Mouse (Mus musculus) lung, postnatal 0 days (tissue): ENCODE measurements around the gene Slc4a4. TPM values are rescaled to one million over a fixed set of nuclear protein-coding genes. Genes with fewer than 3 reads are reported as not detected.

Source experiments
- ATAC-seq: fragments of 200-750 bp; cut with Nextera tagmentation; 2 replicates; pipeline ENCODE4 v1.8.0; 2017; ENCODE audit warnings: moderate library complexity
- DNase-seq: peaks from one replicate; pipeline ENCODE4 v3.0.0-alpha.2; 2016; ENCODE audit warnings: low spot score
- H3K27ac ChIP-seq: fragments of 300-500 bp; sonication (generic); 2 replicates; pipeline ENCODE4 v1.5.1; 2014; ENCODE audit warnings: antibody characterized with exemption, mild to moderate bottlenecking, low read length, mixed read lengths
- H3K27me3 ChIP-seq: fragments of 300-500 bp; sonication (generic); replicated peaks from 2 replicates; pipeline ENCODE4 v1.6.1; 2014; ENCODE audit warnings: low read length, mixed read lengths; ENCODE audit not compliant: insufficient read depth
- H3K36me3 ChIP-seq: fragments of 300-500 bp; sonication (generic); 2 replicates; pipeline ENCODE4 v1.6.1; 2014; ENCODE audit warnings: low read length, mixed read lengths; ENCODE audit not compliant: insufficient read depth
- H3K4me1 ChIP-seq: fragments of 300-500 bp; sonication (generic); 2 replicates; pipeline ENCODE4 v1.6.1; 2014; ENCODE audit warnings: antibody characterized with exemption, low read depth, low read length, mixed read lengths; ENCODE audit not compliant: insufficient read depth
- H3K4me2 ChIP-seq: fragments of 300-500 bp; sonication (generic); replicated peaks from 2 replicates; pipeline ENCODE4 v1.6.1; 2014; ENCODE audit warnings: low read depth, mild to moderate bottlenecking, low read length, moderate library complexity, mixed read lengths
- H3K4me3 ChIP-seq: fragments of 300-500 bp; sonication (generic); 2 replicates; pipeline ENCODE4 v1.5.1; 2014; ENCODE audit warnings: low read depth, low read length
- H3K9ac ChIP-seq: fragments of 300-500 bp; sonication (generic); replicated peaks from 2 replicates; pipeline ENCODE4 v1.6.1; 2014; ENCODE audit warnings: low read depth, mild to moderate bottlenecking
- H3K9me3 ChIP-seq: fragments of 300-500 bp; sonication (generic); 2 replicates; pipeline ENCODE4 v1.6.1; 2016; ENCODE audit warnings: low read length, mixed read lengths
- CTCF ChIP-seq: IDR thresholded peaks from 2 replicates; pipeline ENCODE4 v1.5.1; 2016; ENCODE audit warnings: antibody characterized with exemption, mild to moderate bottlenecking
- EP300 ChIP-seq: IDR thresholded peaks from 2 replicates; pipeline ENCODE4 v1.6.1; 2016; ENCODE audit warnings: antibody characterized with exemption, mild to moderate bottlenecking, control low read depth
- WGBS: fragments of 180-500 bp; shearing (Covaris S2); extraction: QIAGEN DNeasy Blood & Tissue Kit; methylation state at CpG from one replicate; pipeline ENCODE4 v1.1.7; 2014; 5-methylcytosine and 5-hydroxymethylcytosine counted together
- polyA plus RNA-seq: library from polyadenylated mRNA; unstranded; fragments of >200 nt; fragmentation: Nextera tagmentation; extraction: Ambion mirVana; gene quantifications from 2 replicates; pipeline ENCODE4 v1.2.1, GENCODE M21; 2015

Slc4a4 gene
- polyA plus RNA-seq, 1 experiment from 2014 or later = 2.9 TPM

DNA sequence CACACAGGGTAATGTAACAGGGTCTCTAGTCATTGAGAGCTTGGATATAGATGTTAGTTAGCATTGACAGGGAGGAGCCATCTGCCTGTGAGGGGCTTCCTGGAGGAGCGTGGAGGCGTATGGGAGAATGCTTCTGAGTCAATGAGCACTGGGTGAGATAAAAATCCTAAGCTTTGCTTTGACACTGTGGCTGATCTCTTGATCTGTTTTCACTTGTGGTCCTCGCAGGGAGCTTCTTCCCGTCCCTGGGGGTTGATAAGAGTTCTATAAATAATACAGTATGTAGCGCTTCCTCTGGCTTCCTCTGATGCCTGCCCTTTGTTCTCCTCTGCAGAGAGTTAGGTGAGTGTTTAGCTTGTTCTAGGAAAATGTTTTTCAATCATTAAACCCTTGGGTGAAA is 149.5 kb downstream of the Slc4a4 start:
- H3K36me3 ChIP-seq = no peaks in the 10 kb centered on the region
- no peak overlapping the region for H3K9ac ChIP-seq
- H3K9me3 ChIP-seq = no peaks in the 10 kb centered on the region
- 31% methylated on average over 5 of the region's 5 CpGs for WGBS
- H3K27ac ChIP-seq = no peak overlapping the region
- ATAC-seq (no peak; the same call in 1 of the 2 replicates), DNase-seq (no peak)
- H3K4me2 ChIP-seq = no peak overlapping the region
- H3K4me3 ChIP-seq = no peak overlapping the region
- no peaks in the 10 kb centered on the region for H3K4me1 ChIP-seq
- H3K27me3 ChIP-seq = no peaks in the 10 kb centered on the region
- TF ChIP-seq CTCF (no peak), EP300 (no peak)

DNA sequence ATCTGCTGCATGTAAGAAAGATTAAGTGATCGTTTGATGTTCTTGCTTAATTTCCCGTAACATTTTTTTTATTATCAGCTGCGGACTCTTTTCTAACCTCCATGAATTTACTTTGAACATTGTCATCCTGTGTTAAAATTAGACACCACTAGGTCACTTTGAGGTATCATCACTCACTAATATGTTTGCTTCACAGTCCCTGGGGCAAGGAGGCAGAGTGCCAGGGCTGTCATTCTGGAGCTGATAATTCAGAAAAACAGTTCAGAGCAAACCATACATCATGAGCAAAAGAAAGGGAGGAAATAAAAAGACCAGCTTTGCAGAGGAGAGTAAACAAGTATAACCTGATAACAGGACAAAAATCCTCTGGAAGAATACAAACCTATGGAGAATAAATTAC is 154.2 kb downstream of the Slc4a4 start:
- TF ChIP-seq EP300 (no peak), CTCF (no peak)
- WGBS = 41% methylated on average over 3 of the region's 3 CpGs
- no peak overlapping the region for H3K4me2 ChIP-seq

DNA sequence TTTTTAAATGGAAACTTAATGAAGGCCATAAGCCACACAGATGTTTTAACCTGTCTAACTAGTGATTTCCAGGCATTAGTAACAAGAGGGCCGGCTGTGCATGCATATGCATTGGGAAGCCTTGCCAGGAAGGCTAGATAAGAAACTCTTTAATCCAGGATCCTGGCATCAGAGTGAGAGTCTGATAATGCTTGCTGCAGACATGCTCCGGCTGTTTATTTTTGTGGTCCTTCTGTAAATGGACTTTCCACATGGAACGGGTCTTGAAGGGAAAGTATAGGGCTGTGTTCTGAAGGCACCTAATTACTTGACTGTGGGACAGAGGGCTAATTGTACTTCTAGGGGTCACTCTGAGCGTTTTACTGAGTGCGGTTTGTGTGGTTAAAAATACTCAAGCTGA is 157.2 kb downstream of the Slc4a4 start:
- peak; percentile 71 for ATAC-seq
- no peaks in the 10 kb centered on the region for H3K36me3 ChIP-seq
- H3K4me1 ChIP-seq = no peaks in the 10 kb centered on the region
- 10% methylated on average over 5 of the region's 5 CpGs for WGBS
- no peak overlapping the region; the same call in 1 of the 2 replicates for H3K27ac ChIP-seq
- H3K27me3 ChIP-seq = no peaks in the 10 kb centered on the region
- no peak overlapping the region for H3K4me2 ChIP-seq
- peak; percentile 51 for DNase-seq
- no peak overlapping the region for H3K9ac ChIP-seq
- no peak for TF ChIP-seq CTCF
- no peak for TF ChIP-seq EP300
- H3K4me3 ChIP-seq = no peak overlapping the region
- H3K9me3 ChIP-seq = no peaks in the 10 kb centered on the region

More for the DNA sequence above, 154.2 kb downstream of the Slc4a4 start:
- no peak for DNase-seq
- Histone ChIP-seq H3K27ac (no peak overlapping the region), H3K36me3 (no peaks in the 10 kb centered on the region), H3K9ac (no peak overlapping the region), H3K27me3 (no peaks in the 10 kb centered on the region), H3K9me3 (no peaks in the 10 kb centered on the region), H3K4me3 (no peak overlapping the region), H3K4me1 (no peaks in the 10 kb centered on the region)
- no peak for ATAC-seq

DNA sequence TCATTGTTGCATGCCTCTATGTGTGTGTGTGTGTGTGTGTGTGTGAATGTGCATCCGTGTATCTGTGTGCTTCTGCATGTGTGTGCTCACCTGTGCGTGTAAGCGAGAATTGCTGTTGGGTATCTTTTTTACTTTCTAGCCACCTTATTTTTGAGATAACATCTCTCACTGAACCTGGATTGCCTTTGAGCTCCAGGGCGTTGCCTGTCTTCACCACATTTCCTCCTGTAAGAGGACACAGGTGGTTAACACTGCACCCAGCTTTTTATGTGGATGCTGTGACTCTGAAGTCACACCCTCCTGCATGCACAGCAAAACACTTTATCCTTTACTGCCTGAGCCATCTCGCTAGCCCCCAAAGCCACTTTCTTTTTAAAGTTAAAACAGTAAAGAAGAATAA is 158.2 kb downstream of the Slc4a4 start:
- H3K4me2 ChIP-seq = no peak overlapping the region
- no peak overlapping the region for H3K9ac ChIP-seq
- WGBS = 92% methylated on average over 5 of the region's 5 CpGs
- DNase-seq = no peak
- no peaks in the 10 kb centered on the region for H3K9me3 ChIP-seq
- H3K27me3 ChIP-seq = no peaks in the 10 kb centered on the region
- H3K27ac ChIP-seq = no peak overlapping the region
- no peak for ATAC-seq
- H3K4me3 ChIP-seq = no peak overlapping the region
- H3K36me3 ChIP-seq = no peaks in the 10 kb centered on the region
- H3K4me1 ChIP-seq = no peaks in the 10 kb centered on the region
- no peak for TF ChIP-seq CTCF
- TF ChIP-seq EP300 = no peak

DNA sequence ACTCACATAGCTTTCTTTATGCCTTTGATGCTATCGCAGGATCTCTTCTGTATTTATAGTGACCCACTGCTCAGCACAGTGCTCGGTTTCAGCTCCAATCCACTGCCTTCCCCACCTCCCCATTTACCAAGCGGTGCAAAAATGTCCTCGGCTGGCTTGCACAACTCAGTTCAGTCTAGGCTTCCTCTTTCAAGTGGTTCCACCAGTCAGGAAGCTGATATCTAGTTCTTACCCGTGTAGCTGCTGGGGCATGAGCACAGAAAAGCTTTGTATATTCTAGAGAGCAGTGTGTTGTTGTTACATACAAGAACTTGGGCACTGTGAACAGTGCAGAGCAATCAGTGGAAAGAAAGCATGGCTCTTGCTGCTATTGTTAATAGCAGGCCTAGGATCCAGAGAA is 165.0 kb downstream of the Slc4a4 start:
- no peak overlapping the region for H3K4me2 ChIP-seq
- no peaks in the 10 kb centered on the region for H3K36me3 ChIP-seq
- TF ChIP-seq EP300 (no peak), CTCF (no peak)
- DNase-seq (peak; percentile 43), ATAC-seq (no peak)
- H3K27ac ChIP-seq = no peak overlapping the region
- no peak overlapping the region for H3K4me3 ChIP-seq
- H3K9ac ChIP-seq = no peak overlapping the region
- H3K27me3 ChIP-seq = no peaks in the 10 kb centered on the region
- 56% methylated on average over 5 of the region's 5 CpGs for WGBS
- H3K4me1 ChIP-seq = no peaks in the 10 kb centered on the region
- no peaks in the 10 kb centered on the region for H3K9me3 ChIP-seq

DNA sequence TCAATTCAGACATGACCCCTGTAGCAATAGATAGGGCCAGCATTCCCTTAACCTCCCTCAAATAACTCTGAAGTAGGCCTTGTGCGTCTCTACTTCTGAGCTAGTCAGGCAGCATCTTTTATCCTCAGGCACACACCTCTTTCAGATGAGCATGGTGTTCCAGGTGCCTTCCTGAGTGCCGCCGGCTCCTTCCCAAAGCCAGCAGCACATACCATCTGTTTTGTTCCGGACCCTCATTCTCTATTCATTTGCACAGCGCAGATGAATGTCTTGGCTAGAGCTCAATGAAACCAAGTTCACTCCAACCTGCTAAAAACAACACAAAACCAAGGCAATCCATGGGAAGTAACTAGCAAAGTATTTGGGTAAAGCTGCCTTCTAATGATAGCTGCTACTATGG is 165.6 kb downstream of the Slc4a4 start:
- no peak overlapping the region for H3K9ac ChIP-seq
- WGBS = 93% methylated on average over 5 of the region's 5 CpGs
- TF ChIP-seq EP300 = no peak
- no peak for TF ChIP-seq CTCF
- ATAC-seq (no peak), DNase-seq (no peak)
- no peaks in the 10 kb centered on the region for H3K36me3 ChIP-seq
- no peak overlapping the region for H3K4me3 ChIP-seq
- H3K27ac ChIP-seq = no peak overlapping the region
- H3K27me3 ChIP-seq = no peaks in the 10 kb centered on the region
- H3K4me1 ChIP-seq = no peaks in the 10 kb centered on the region
- H3K4me2 ChIP-seq = no peak overlapping the region
- no peaks in the 10 kb centered on the region for H3K9me3 ChIP-seq

DNA sequence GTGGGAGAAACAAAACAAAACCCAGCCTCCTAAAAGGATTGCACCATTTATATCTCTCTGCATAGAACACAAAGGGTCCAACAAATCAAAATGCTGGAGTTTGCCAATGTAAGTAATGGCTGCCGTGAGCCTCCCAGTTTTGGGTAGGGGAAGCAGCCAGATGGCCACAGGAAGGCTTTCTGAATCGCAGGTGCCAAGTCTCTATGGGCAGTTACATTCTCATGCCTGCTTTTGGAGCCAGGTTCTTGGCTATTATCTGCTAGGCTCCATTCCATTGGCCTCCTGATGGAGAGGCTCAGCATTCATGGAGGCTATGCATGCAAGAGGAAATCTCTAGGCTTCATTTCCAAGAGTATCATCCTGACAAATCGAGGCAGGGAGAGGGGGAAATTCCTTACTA is 169.0 kb downstream of the Slc4a4 start:
- H3K9me3 ChIP-seq = no peaks in the 10 kb centered on the region
- ATAC-seq (no peak), DNase-seq (no peak)
- no peak overlapping the region for H3K4me2 ChIP-seq
- 95% methylated on average over 3 of the region's 3 CpGs for WGBS
- H3K4me1 ChIP-seq = no peaks in the 10 kb centered on the region
- H3K27ac ChIP-seq = no peak overlapping the region
- no peak for TF ChIP-seq CTCF
- H3K9ac ChIP-seq = no peak overlapping the region
- H3K36me3 ChIP-seq = no peaks in the 10 kb centered on the region
- no peak overlapping the region for H3K4me3 ChIP-seq
- no peaks in the 10 kb centered on the region for H3K27me3 ChIP-seq
